Mouse (Mus musculus) bone marrow macrophage, adult 2 months (primary cell): ENCODE measurements around the gene Uqcrfs1. TPM values are rescaled to one million over a fixed set of nuclear protein-coding genes. Genes with fewer than 3 reads are reported as not detected.

Experiments used
- H3K27ac ChIP-seq: 2 replicates; pipeline ENCODE4 v1.5.1; 2012; ENCODE audit warnings: low read depth, low read length; ENCODE audit not compliant: insufficient read depth
- H3K4me1 ChIP-seq: 2 replicates; pipeline ENCODE4 v1.6.1; 2012; ENCODE audit warnings: low read length; ENCODE audit not compliant: control insufficient read depth, insufficient read depth
- H3K4me3 ChIP-seq: 2 replicates; pipeline ENCODE4 v1.5.1; 2012; ENCODE audit warnings: mild to moderate bottlenecking, low read length, moderate library complexity; ENCODE audit not compliant: insufficient read depth
- CTCF ChIP-seq: IDR thresholded peaks from 2 replicates; pipeline ENCODE4 v1.5.1; 2012; ENCODE audit warnings: low read depth, mild to moderate bottlenecking, low read length, moderate library complexity
- POLR2A ChIP-seq: IDR thresholded peaks from 2 replicates; pipeline ENCODE4 v1.6.1; 2012; ENCODE audit warnings: mild to moderate bottlenecking, low read depth, low read length, borderline replicate concordance
- polyA plus RNA-seq: library from polyadenylated mRNA; stranded (reverse); fragments of >200 nt; gene quantifications from 2 replicates; pipeline ENCODE4 v1.2.4, GENCODE M21; 2012; ENCODE audit not compliant: missing spikeins, insufficient read depth, insufficient read length

The Uqcrfs1 gene
- polyA plus RNA-seq, 1 experiment: 82.2 TPM

DNA sequence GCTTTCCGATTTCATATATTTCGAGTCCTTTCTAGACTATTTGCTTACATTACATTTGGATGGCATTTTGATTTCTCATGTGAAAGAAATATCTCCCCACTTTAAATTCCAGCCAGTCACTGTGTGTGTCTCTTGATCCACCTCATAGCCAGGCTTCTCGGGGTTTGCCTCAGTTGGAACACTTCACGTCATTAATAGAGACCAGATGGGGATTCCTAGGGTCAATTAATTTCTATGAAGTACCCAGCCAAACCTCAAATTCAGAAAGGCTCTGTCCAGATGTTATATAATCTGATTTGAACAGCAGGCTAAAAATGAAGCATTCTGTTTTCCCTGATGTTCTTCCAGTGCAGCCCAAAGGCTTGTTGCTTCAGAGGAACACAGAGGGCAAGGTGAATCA lies 37.5 kb downstream of the Uqcrfs1 start:
- Histone ChIP-seq H3K4me3 (no peak overlapping the region), H3K27ac (no peak overlapping the region), H3K4me1 (no peaks in the 10 kb centered on the region)
- TF ChIP-seq CTCF (no peak), POLR2A (no peak)

DNA sequence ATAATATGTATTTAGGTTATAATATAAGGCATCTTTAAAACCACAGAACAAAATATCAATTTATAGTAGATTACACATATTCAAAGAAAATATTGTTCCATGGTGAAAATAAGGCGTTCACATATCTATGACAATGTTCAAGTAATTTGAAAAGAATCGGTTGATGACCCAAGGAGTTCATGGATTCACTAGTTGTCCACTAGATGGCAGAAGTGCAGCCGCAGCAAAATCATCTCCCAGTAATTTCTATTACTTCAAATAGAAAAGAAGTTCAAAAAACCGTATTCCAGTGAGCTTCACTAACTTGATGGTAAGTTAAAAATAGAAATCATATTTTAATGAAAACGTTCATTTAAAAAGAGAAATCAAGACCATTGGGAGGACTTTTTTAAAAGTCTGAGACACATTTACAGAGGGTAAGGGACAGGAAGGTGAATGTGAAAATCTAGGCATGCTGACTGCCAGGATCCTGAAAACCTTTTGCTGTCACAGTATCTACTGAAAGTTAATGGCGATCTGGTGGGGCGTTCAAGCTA lies 43.2 kb downstream of the Uqcrfs1 start:
- TF ChIP-seq POLR2A (no peak), CTCF (no peak)
- Histone ChIP-seq H3K4me3 (no peak overlapping the region), H3K4me1 (no peaks in the 10 kb centered on the region), H3K27ac (no peak overlapping the region)

Other genes starting within 250 kb of the Uqcrfs1 start
- not detected in 2 replicates for gene Agtr1a, start 208.9 kb downstream of the Uqcrfs1 start, polyA plus RNA-seq
- gene Dusp22, start 114.6 kb upstream of the Uqcrfs1 start, polyA plus RNA-seq: 53.6 and 62.9 TPM in 2 replicates
- 7.5 and 9.3 TPM in 2 replicates for gene Irf4, start 203.9 kb upstream of the Uqcrfs1 start, polyA plus RNA-seq